Mouse (Mus musculus) G1E (cell line): ENCODE data around the gene Zfp523. TPM values are rescaled to one million over a fixed set of nuclear protein-coding genes. Genes with fewer than 3 reads are reported as not detected.

Experiments used
- ATAC-seq: 2 replicates; pipeline ENCODE4 v1.8.0; 2016; ENCODE audit warnings: mild to moderate bottlenecking; ENCODE audit not compliant: insufficient number of reproducible peaks, poor library complexity, low FRiP score, severe bottlenecking; ENCODE audit errors: extremely low read depth
- DNase-seq: peaks from one replicate; pipeline ENCODE4 v3.0.0; 2012; ENCODE audit warnings: low spot score
- H3K27me3 ChIP-seq: 2 replicates; pipeline ENCODE4 v1.6.1; 2012; ENCODE audit warnings: mild to moderate bottlenecking, low read length, inconsistent platforms; ENCODE audit not compliant: insufficient read depth
- H3K36me3 ChIP-seq: replicated peaks from 2 replicates; pipeline ENCODE3; 2012; ENCODE audit warnings: mild to moderate bottlenecking, inconsistent platforms
- H3K4me1 ChIP-seq: 2 replicates; pipeline ENCODE4 v1.6.1; 2012; ENCODE audit warnings: low read depth, low read length, inconsistent platforms, mixed read lengths; ENCODE audit not compliant: insufficient read depth
- H3K4me3 ChIP-seq: 2 replicates; pipeline ENCODE4 v1.5.1; 2012; ENCODE audit warnings: low read depth, mild to moderate bottlenecking, inconsistent platforms, low read length, moderate library complexity, mixed read lengths
- H3K9me3 ChIP-seq: replicated peaks from 2 replicates; pipeline ENCODE4 v1.6.1; 2012; ENCODE audit warnings: inconsistent platforms
- CTCF ChIP-seq: IDR thresholded peaks from 2 replicates; pipeline ENCODE4 v1.5.1; 2012; ENCODE audit warnings: low read depth, low read length, inconsistent platforms, mixed read lengths
- GATA1 ChIP-seq: IDR thresholded peaks from 2 replicates; pipeline ENCODE4 v1.6.1; 2012; ENCODE audit warnings: borderline replicate concordance, low read length, inconsistent platforms, mixed read lengths
- GATA2 ChIP-seq: IDR thresholded peaks from 2 replicates; pipeline ENCODE4 v1.6.1; 2012; ENCODE audit warnings: low read depth, low read length, inconsistent platforms, borderline replicate concordance
- POLR2AphosphoS5 ChIP-seq: IDR thresholded peaks from 2 replicates; pipeline ENCODE4 v1.6.1; 2012; ENCODE audit warnings: low read depth, low read length, inconsistent platforms; ENCODE audit not compliant: insufficient replicate concordance
- TAL1 ChIP-seq: conservative IDR thresholded peaks from 2 replicates; pipeline ENCODE4 v1.6.1; 2012; ENCODE audit warnings: low read depth, low read length, inconsistent platforms, mixed read lengths
- polyA plus RNA-seq: library from polyadenylated mRNA; stranded (reverse); fragments of >175 nt; gene quantifications from 2 replicates; pipeline ENCODE4 v1.2.3, GENCODE M21; 2012
- total RNA-seq, 2 experiments: library from RNA; stranded (forward) in 1 of 2; stranded (reverse) in 1 of 2; fragments of 200-1000 nt in 1 of 2; fragments of >200 nt in 1 of 2; fragmentation: Nextera tagmentation in 1 of 2; gene quantifications; 2 replicates each; pipeline ENCODE4 v1.2.3; 2014 to 2017

The Zfp523 gene
- total and polyA plus RNA-seq, 3 experiments = 11.9 to 39.9 (median 20.8) TPM

DNA sequence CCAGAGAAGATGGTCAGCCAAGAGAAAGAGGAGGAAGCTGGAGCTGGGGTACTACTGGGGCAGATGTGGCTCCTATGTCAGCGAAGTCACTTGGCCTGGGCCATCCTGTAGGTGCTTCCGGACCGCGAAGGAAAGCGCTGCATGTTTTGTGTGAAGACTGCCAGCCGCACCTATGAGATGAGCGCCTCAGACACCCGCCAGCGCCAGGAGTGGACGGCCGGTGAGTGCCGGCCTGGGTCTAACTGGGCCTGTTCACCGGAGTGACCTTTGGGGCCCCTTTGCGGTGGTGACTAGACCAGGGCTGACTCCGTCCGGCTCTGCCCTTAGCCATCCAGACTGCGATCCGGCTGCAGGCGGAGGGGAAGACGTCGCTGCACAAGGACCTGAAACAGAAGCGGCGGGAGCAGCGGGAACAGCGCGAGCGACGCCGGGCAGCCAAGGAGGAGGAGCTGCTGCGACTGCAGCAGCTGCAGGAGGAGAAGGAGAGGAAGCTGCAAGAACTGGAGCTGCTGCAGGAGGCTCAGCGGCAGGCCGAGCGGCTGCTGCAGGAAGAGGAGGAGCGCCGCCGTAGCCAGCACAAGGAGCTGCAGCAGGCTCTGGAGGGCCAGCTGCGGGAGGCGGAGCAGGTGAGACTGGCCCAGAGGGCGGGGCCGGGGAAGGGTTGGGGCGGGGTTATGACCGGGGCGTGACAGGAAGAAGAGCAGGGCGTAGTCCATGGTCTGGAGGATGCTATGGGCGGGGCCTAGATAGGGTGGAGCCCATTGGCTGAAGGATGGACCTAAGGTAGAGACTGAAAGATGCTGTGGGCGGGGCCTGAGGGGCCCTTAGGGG is 46.8 kb downstream of the Zfp523 start:
- Histone ChIP-seq H3K27me3 (no peaks in the 10 kb centered on the region; the same call in 1 of the 2 replicates), H3K4me3 (peak overlapping the region; percentile 64; the same call in 1 of the 2 replicates), H3K36me3 (peaks cover 97% of the 10 kb centered on the region), H3K9me3 (no peaks in the 10 kb centered on the region), H3K4me1 (peaks cover 46% of the 10 kb centered on the region)
- ATAC-seq = peak; percentile 88
- DNase-seq = peak; percentile 83
- no peak for TF ChIP-seq GATA1
- no peak for TF ChIP-seq POLR2AphosphoS5
- TF ChIP-seq GATA2 = no peak
- TF ChIP-seq CTCF = no peak
- no peak for TF ChIP-seq TAL1

DNA sequence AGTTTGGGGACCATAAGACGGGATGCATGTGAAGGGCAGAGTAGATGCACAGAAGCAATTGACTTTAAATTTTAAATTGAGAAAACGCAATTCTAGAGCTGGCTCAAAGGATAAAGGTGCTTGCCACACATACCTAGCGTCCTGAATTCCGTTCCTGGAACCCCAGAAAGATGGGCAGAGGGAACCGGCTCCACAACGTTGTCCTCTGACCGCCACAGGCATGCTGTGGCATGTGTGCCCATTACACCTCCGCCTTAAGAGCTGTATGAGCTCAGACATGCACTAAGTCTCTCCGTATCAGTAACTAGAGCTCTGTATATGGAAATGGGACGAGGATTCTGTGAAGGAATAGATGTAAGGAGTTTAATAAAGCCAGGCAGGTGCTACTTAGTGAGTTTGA is 47.7 kb downstream of the Zfp523 start:
- H3K36me3 ChIP-seq = peaks cover 98% of the 10 kb centered on the region
- no peak for ATAC-seq

DNA sequence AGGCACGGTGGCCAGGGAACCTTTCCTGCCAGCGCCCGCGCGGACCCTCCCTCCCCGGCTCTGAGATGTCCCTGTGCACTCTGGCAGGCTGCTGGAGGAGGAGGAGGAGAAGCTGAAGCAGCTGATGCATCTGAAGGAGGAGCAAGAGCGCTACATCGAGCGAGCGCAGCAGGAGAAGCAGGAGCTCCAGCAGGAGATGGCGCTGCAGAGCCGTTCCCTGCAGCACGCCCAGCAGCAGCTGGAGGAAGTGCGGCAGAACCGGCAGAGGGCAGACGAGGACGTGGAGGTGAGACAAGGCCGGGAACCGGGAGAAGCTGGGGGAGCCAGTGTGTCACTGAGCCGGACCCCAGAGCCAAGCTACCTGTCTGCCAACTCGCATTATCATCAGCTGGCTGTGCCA is 49.1 kb downstream of the Zfp523 start:
- TF ChIP-seq POLR2AphosphoS5 = no peak
- TF ChIP-seq CTCF = peak; percentile 72
- DNase-seq = peak; percentile 79
- H3K4me3 ChIP-seq = peak overlapping the region; percentile 13; the same call in 1 of the 2 replicates

More for the DNA sequence above, 47.7 kb downstream of the Zfp523 start:
- Histone ChIP-seq H3K27me3 (no peaks in the 10 kb centered on the region; the same call in 1 of the 2 replicates), H3K4me1 (peaks cover 44% of the 10 kb centered on the region), H3K9me3 (no peaks in the 10 kb centered on the region), H3K4me3 (no peak overlapping the region)
- DNase-seq = no peak
- no peak for TF ChIP-seq TAL1

DNA sequence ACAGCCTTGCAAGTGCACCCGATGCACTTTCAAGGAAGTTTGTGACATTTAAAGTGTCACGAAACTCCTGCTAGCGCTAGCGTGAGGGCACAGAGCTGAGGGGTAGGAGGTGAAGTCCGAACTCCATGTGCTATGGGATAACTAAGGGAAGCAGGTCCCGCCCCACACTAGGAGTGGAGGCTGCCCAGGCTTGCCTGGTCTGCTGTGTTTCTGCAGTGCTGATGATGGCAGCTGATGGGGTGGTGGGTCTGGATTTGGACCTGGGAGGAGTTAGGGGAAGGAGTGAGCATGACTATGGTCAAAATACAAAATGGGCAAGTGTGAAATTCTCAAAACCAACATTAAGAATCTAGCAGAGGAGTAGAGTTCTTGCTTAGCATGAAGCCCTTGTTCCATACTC is 53.6 kb downstream of the Zfp523 start:
- DNase-seq = no peak
- Histone ChIP-seq H3K4me3 (no peak overlapping the region), H3K4me1 (peaks cover 51% of the 10 kb centered on the region), H3K9me3 (no peaks in the 10 kb centered on the region), H3K27me3 (no peaks in the 10 kb centered on the region; the same call in 1 of the 2 replicates), H3K36me3 (peaks cover 72% of the 10 kb centered on the region)
- no peak for TF ChIP-seq POLR2AphosphoS5
- no peak for ATAC-seq

More for the DNA sequence above, 49.1 kb downstream of the Zfp523 start:
- H3K4me1 ChIP-seq = peaks cover 40% of the 10 kb centered on the region
- H3K36me3 ChIP-seq = peaks cover 98% of the 10 kb centered on the region
- no peaks in the 10 kb centered on the region for H3K9me3 ChIP-seq
- ATAC-seq = peak; percentile 43; the same call in 1 of the 2 replicates
- no peaks in the 10 kb centered on the region; the same call in 1 of the 2 replicates for H3K27me3 ChIP-seq

DNA sequence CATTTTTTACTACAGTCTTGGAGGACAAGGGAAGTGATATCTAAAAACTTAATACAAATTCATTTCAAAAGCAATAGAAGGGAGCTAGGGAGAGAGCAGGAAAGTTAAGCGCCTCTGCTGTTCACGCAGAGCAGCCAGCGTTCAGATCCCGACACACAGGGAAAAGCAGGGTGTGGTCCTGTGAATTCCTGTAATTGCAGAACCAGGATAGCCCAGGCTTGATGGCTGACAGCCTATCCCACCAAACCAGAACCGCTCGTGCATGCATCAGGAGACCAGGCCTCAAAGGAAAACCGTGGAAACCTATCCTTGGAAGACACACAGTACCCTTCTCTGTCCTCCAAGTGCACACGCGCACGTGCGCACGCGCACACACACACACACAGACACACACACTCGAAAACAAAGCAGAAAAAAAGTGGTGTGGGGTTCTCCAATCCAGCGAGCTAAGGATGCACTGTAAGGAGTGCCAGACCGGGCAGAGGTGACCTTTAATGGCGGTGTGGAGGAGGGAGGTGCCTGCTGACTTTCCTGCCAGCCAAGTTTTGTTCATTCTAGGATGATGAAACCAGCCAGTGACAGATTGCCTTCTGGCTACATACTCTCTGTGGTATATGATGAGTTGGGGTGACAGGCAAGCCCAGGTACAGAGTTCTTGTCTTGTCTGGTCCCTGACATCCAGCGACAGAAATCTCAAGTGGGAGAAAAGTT is 54.3 kb downstream of the Zfp523 start:
- TF ChIP-seq GATA1 (no peak), GATA2 (no peak), TAL1 (no peak), CTCF (no peak), POLR2AphosphoS5 (no peak)
- H3K27me3 ChIP-seq = no peaks in the 10 kb centered on the region; the same call in 1 of the 2 replicates
- H3K4me3 ChIP-seq = no peak overlapping the region
- peaks cover 49% of the 10 kb centered on the region for H3K4me1 ChIP-seq
- peaks cover 72% of the 10 kb centered on the region for H3K36me3 ChIP-seq
- H3K9me3 ChIP-seq = no peaks in the 10 kb centered on the region
- ATAC-seq (no peak), DNase-seq (no peak)

DNA sequence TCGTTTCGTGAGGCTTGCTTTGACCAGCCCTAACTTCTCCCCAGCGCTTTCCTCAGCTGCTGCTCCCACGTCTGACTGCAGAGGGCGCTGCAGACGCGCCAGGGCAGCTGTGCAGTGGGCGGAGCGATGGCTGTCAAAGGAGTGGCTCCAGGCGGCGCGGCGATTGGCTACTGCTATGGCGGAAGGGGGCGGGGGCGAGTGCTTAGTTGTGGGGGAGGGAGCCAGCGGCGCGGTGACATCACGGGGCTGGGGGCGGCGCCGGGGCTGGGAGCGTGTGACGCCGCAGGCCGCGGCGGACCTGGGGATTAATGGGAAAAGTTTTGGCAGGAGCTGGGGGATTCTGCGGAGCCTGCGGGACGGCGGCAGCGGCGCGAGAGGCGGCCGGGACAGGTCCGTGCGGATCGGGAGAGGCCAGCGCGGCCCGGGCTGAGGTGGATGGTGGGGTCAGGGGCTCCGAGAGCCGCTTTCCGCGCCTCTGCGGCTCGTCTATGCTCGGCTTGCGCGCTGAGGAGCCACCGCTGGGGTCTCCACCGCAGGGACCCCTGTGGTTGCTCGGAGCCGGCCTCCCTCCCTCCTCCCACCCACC is 55.6 kb downstream of the Zfp523 start, which contains the start of gene Ppard:
Gene Ppard, plus strand, starts transcription at position 226 of the 586 bp plus-strand sequence.
- Histone ChIP-seq H3K36me3 (peaks cover 72% of the 10 kb centered on the region), H3K4me1 (peaks cover 58% of the 10 kb centered on the region), H3K27me3 (no peaks in the 10 kb centered on the region; the same call in 1 of the 2 replicates), H3K9me3 (no peaks in the 10 kb centered on the region), H3K4me3 (peak within 1 kb of the TSS; percentile 84)
- TF ChIP-seq CTCF (peak; percentile 82), GATA1 (no peak), TAL1 (no peak), POLR2AphosphoS5 (no peak), GATA2 (no peak)
- peak; percentile 87 for ATAC-seq
- DNase-seq = peak; percentile 93
